Mouse (Mus musculus) forelimb bud, embryonic 11.5 days (tissue): ENCODE measurements around the gene Pdgfra.
A peak's percentile ranks its signal among the peaks of the same experiment; 100 is the strongest.

Experiments
- DNase-seq: peaks from one replicate; pipeline ENCODE4 v3.0.0-alpha.2; 2012; ENCODE audit warnings: low read depth, low spot score

The Pdgfra gene

GRCm38 (mm10) chr5:75155741-75156553 lies 3.9 kb downstream of the Pdgfra start:
- DNase-seq = peak; percentile 88

- peak; percentile 57 for DNase-seq
These were observed 4.5 kb downstream of the Pdgfra start for GRCm38 (mm10) chr5:75156554-75157036.

GRCm38 (mm10) chr5:75157038-75157437 lies 4.9 kb downstream of the Pdgfra start:
- peak; percentile 91 for DNase-seq

- DNase-seq = no peak
These were observed 8.6 kb downstream of the Pdgfra start for GRCm38 (mm10) chr5:75160530-75161170.

GRCm38 (mm10) chr5:75161586-75161985 lies 9.5 kb downstream of the Pdgfra start:
- no peak for DNase-seq

GRCm38 (mm10) chr5:75163289-75163951 lies 11.3 kb downstream of the Pdgfra start:
- DNase-seq = no peak

- DNase-seq = peak; percentile 66
These were observed 12.6 kb downstream of the Pdgfra start for GRCm38 (mm10) chr5:75164688-75165087.

GRCm38 (mm10) chr5:75169837-75170236 lies 17.7 kb downstream of the Pdgfra start:
- no peak for DNase-seq

- no peak for DNase-seq
These were observed 19.8 kb downstream of the Pdgfra start for GRCm38 (mm10) chr5:75171859-75172258.

- no peak for DNase-seq
These were observed 27.2 kb downstream of the Pdgfra start for GRCm38 (mm10) chr5:75179249-75179648.

GRCm38 (mm10) chr5:75179726-75180290 lies 27.7 kb downstream of the Pdgfra start:
- no peak for DNase-seq

- DNase-seq = no peak
These were observed 31.6 kb downstream of the Pdgfra start for GRCm38 (mm10) chr5:75183653-75184052.

GRCm38 (mm10) chr5:75184112-75184511 lies 32.0 kb downstream of the Pdgfra start:
- no peak for DNase-seq

- no peak for DNase-seq
These were observed 32.7 kb downstream of the Pdgfra start for GRCm38 (mm10) chr5:75184693-75185235.

GRCm38 (mm10) chr5:75185584-75185983 lies 33.5 kb downstream of the Pdgfra start:
- DNase-seq = no peak

- no peak for DNase-seq
These were observed 37.4 kb downstream of the Pdgfra start for GRCm38 (mm10) chr5:75189319-75189987.

GRCm38 (mm10) chr5:75193107-75193506 lies 41.0 kb downstream of the Pdgfra start:
- no peak for DNase-seq

- no peak for DNase-seq
These were observed 46.3 kb downstream of the Pdgfra start for GRCm38 (mm10) chr5:75198413-75198812.

- no peak for DNase-seq
These were observed 47.7 kb downstream of the Pdgfra start for GRCm38 (mm10) chr5:75199698-75200365.

- DNase-seq = no peak
These were observed 48.3 kb downstream of the Pdgfra start for GRCm38 (mm10) chr5:75200366-75200724.

- no peak for DNase-seq
These were observed 55.8 kb downstream of the Pdgfra start for GRCm38 (mm10) chr5:75207905-75208304.
